8 mouse cellular contexts compared by ENCODE assay signal in the genomic region with DNA sequence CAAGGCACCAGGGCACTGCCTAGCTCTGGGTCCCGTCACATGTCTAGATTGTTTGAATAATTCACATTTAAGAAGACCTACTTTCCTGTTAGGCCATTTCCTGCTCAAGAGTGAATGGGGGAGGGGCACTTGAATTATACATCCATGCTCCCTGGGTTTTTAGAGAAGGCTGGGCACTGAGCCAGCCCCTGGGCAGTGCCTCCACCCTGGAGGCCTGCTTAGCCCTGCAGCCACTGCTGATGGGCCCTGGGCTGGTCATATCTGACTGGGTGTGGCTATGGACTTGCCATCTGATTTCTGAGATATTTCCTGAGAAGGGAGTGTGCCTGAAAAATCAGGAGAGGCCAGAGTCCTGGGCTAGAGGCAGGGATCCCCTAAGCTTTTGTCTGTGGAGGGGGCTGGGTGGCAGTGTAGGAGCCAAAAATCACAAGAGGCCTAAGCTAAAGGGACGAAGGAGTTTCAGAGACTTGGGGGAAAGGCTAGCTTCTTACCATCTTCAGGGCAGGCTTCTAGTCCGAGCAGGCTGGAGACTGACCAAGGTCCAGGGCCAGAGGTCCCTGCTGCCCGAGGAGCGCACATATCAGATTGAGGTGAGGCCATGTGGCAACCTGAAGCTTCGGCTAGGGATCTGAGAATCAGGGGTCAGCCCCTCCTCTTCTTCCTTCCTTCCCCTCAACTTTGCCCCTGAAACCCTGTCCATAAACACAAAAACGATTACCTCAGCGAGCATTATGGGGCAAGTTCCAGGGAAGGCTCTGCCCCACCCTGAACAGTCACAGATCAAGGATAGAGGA. TPM values are rescaled to one million over a fixed set of nuclear protein-coding genes. Genes with fewer than 3 reads are reported as not detected.
DNase-seq lines count a peak whose midpoint lies in the region; ATAC-seq and TF ChIP-seq lines count a peak whose summit lies in the region.

No protein-coding gene starts in this region.

- peak; percentile 64 for DNase-seq in gastrocnemius, adult 2 months
- no peak for DNase-seq in gastrocnemius, postnatal 14 days
- DNase-seq in adrenal gland, adult 8-10 months: peak; percentile 74
- peak; percentile 74 for DNase-seq in hindbrain, postnatal 0 days (ENCODE audit: low spot score)
- peak; percentile 37 to 58 (median 50) for DNase-seq in liver, embryonic 14.5 days (ENCODE audit: low read depth in 3 of 3, low spot score in 3 of 3)
- no peak for DNase-seq in B cell, adult 2 months

- intact Hi-C loops in gastrocnemius, adult 2 months (cut with DNase I): no loop called here
- intact Hi-C loops in gastrocnemius, postnatal 14 days (cut with DNase I; ENCODE audit: low total_unique reads): no loop called here

- H3K27ac ChIP-seq in gastrocnemius, adult 2 months: peak overlapping the region; percentile 95
- 0 out of 2 replicates have a peak overlapping the region, but pooled peaks have one; percentile 13 for H3K27ac ChIP-seq in forebrain, embryonic 16.5 days (ENCODE audit: low read length)
- peak overlapping the region; percentile 62; the same call in 1 of the 2 replicates for H3K27ac ChIP-seq in hindbrain, postnatal 0 days
- peak overlapping the region; percentile 17 for H3K27ac ChIP-seq in liver, embryonic 14.5 days
- H3K27ac ChIP-seq in neural tube, embryonic 14.5 days (ENCODE audit: low read depth, low read length): 0 out of 2 replicates have a peak overlapping the region, but pooled peaks have one; percentile 35

- peaks cover 11% of the 10 kb centered on the region for H3K4me1 ChIP-seq in forebrain, embryonic 16.5 days (replicated peaks; ENCODE audit: control insufficient read depth, insufficient read depth, low read length)
- peaks cover 12% of the 10 kb centered on the region for H3K4me1 ChIP-seq in hindbrain, postnatal 0 days (ENCODE audit: insufficient read depth, low read length)
- H3K4me1 ChIP-seq in liver, embryonic 14.5 days (replicated peaks; ENCODE audit: control insufficient read depth in 2 of 2, insufficient read depth in 2 of 2, low read length in 1 of 2): peaks cover 36 to 45% of the 10 kb centered on the region in 2 experiments
- peaks cover 21% of the 10 kb centered on the region for H3K4me1 ChIP-seq in neural tube, embryonic 14.5 days (ENCODE audit: control insufficient read depth, insufficient read depth, low read length)

- WGBS in forebrain, embryonic 16.5 days: 74% methylated on average over 8 of the region's 8 CpGs
- WGBS in hindbrain, postnatal 0 days: 78% methylated on average over 8 of the region's 8 CpGs
- 35% methylated on average over 8 of the region's 8 CpGs for WGBS in liver, embryonic 14.5 days (ENCODE audit: insufficient replicate concordance)
- WGBS in neural tube, embryonic 14.5 days: 77% methylated on average over 8 of the region's 8 CpGs

- TF ChIP-seq CTCF in gastrocnemius, adult 2 months (IDR thresholded peaks at IDR 0.05): no peak
- no peak for TF ChIP-seq CTCF in hindbrain, postnatal 0 days (IDR thresholded peaks at IDR 0.05; ENCODE audit: low read depth)
- TF ChIP-seq CTCF in liver, embryonic 14.5 days (IDR thresholded peaks at IDR 0.05; ENCODE audit: low read depth): no peak

- ATAC-seq in forebrain, embryonic 16.5 days: peak; percentile 16; the same call in 1 of the 2 replicates
- peak; percentile 4; the same call in 1 of the 2 replicates for ATAC-seq in hindbrain, postnatal 0 days
- peak; percentile 66 for ATAC-seq in liver, embryonic 14.5 days (ENCODE audit: insufficient read depth)
- 0 out of 2 replicates have a peak, but pooled peaks have one; percentile 8 for ATAC-seq in neural tube, embryonic 14.5 days (ENCODE audit: low read depth)

- peak overlapping the region; percentile 2; the same call in 1 of the 2 replicates for H3K4me3 ChIP-seq in gastrocnemius, adult 2 months
- H3K4me3 ChIP-seq in forebrain, embryonic 16.5 days (replicated peaks; ENCODE audit: low read length): no peak overlapping the region
- no peak overlapping the region for H3K4me3 ChIP-seq in hindbrain, postnatal 0 days (ENCODE audit: low read length)
- H3K4me3 ChIP-seq in liver, embryonic 14.5 days (ENCODE audit: insufficient read depth in 1 of 2, low read depth in 2 of 2, low read length in 2 of 2): peak overlapping the region in 1 of 2 experiments; percentile 8; a peak in 1 of 4 replicates
- no peak overlapping the region for H3K4me3 ChIP-seq in neural tube, embryonic 14.5 days (ENCODE audit: low read depth, low read length)

- no peaks in the 10 kb centered on the region for H3K36me3 ChIP-seq in forebrain, embryonic 16.5 days (ENCODE audit: control insufficient read depth, insufficient read depth)
- H3K36me3 ChIP-seq in hindbrain, postnatal 0 days (ENCODE audit: insufficient read depth, low read length): no peaks in the 10 kb centered on the region
- H3K36me3 ChIP-seq in liver, embryonic 14.5 days (replicated peaks; ENCODE audit: control insufficient read depth, insufficient read depth, low read depth): no peaks in the 10 kb centered on the region
- no peaks in the 10 kb centered on the region for H3K36me3 ChIP-seq in neural tube, embryonic 14.5 days (ENCODE audit: control insufficient read depth, insufficient read depth, low read length)

- H3K27me3 ChIP-seq in forebrain, embryonic 16.5 days (replicated peaks; ENCODE audit: control insufficient read depth, insufficient read depth, low read length): no peaks in the 10 kb centered on the region
- H3K27me3 ChIP-seq in hindbrain, postnatal 0 days (ENCODE audit: insufficient read depth, low read length): no peaks in the 10 kb centered on the region
- H3K27me3 ChIP-seq in liver, embryonic 14.5 days (ENCODE audit: control insufficient read depth, insufficient read depth, low read length): no peaks in the 10 kb centered on the region
- no peaks in the 10 kb centered on the region for H3K27me3 ChIP-seq in neural tube, embryonic 14.5 days (ENCODE audit: control insufficient read depth, insufficient read depth, low read length)

- TF ChIP-seq EP300 in liver, embryonic 14.5 days (IDR thresholded peaks at IDR 0.05; ENCODE audit: low read depth): no peak; the same call in 1 of the 2 replicates

- no peak overlapping the region for H3K4me2 ChIP-seq in forebrain, embryonic 16.5 days (ENCODE audit: low read length)
- H3K4me2 ChIP-seq in hindbrain, postnatal 0 days (ENCODE audit: low read depth, low read length): no peak overlapping the region
- peak overlapping the region; percentile 54 for H3K4me2 ChIP-seq in liver, embryonic 14.5 days (ENCODE audit: low read depth)
- H3K4me2 ChIP-seq in neural tube, embryonic 14.5 days (ENCODE audit: low read depth, low read length): no peak overlapping the region

- no peaks in the 10 kb centered on the region for H3K9me3 ChIP-seq in forebrain, embryonic 16.5 days (ENCODE audit: control insufficient read depth, low read length)
- no peaks in the 10 kb centered on the region for H3K9me3 ChIP-seq in hindbrain, postnatal 0 days (ENCODE audit: low read length)
- H3K9me3 ChIP-seq in liver, embryonic 14.5 days (ENCODE audit: control insufficient read depth, low read length): no peaks in the 10 kb centered on the region
- no peaks in the 10 kb centered on the region for H3K9me3 ChIP-seq in neural tube, embryonic 14.5 days (ENCODE audit: control insufficient read depth, low read length)

- no peak overlapping the region for H3K9ac ChIP-seq in forebrain, embryonic 16.5 days (replicated peaks; ENCODE audit: low read depth, low read length)
- H3K9ac ChIP-seq in hindbrain, postnatal 0 days (replicated peaks; ENCODE audit: low read length): no peak overlapping the region
- H3K9ac ChIP-seq in liver, embryonic 14.5 days (replicated peaks): 0 out of 2 replicates have a peak overlapping the region, but pooled peaks have one; percentile 18
- no peak overlapping the region for H3K9ac ChIP-seq in neural tube, embryonic 14.5 days (replicated peaks; ENCODE audit: low read depth, low read length)

RNA-seq across cellular contexts. Expression of a gene that starts 2.7 kb away (rescaled TPM):
- total RNA-seq in gastrocnemius, adult 2 months (2021): 10 to 100 TPM; 48.8 to 75.8 TPM
- total RNA-seq in gastrocnemius, postnatal 14 days (2021): 100 to 1,000 TPM; 104 to 119 TPM
- total RNA-seq in adrenal gland, adult 8-10 months (2022): 100 to 1,000 TPM; 344 to 487 (median 448) TPM
- polyA plus RNA-seq in forebrain, embryonic 16.5 days (2015; fragmentation: Nextera tagmentation; extraction: Ambion mirVana): 1,158 and 1,178 TPM in 2 replicates
- total RNA-seq in hindbrain, postnatal 0 days (2014; rRNA removed): 363 and 456 TPM in 2 replicates
- 1,192 and 1,230 TPM in 2 replicates for polyA plus RNA-seq in hindbrain, postnatal 0 days (2015; fragmentation: Nextera tagmentation; extraction: Ambion mirVana)
- polyA plus RNA-seq in liver, embryonic 14.5 days (2012; rRNA removed): 92.8 and 127 TPM in 2 replicates
- 98.7 and 108 TPM in 2 replicates for polyA plus RNA-seq in liver, embryonic 14.5 days (2014; fragmentation: Nextera tagmentation; extraction: Ambion mirVana)
- 1,136 and 1,158 TPM in 2 replicates for polyA plus RNA-seq in neural tube, embryonic 14.5 days (2014; fragmentation: Nextera tagmentation; extraction: Ambion mirVana)

RNA-seq across cellular contexts. Expression of a gene that starts 19.5 kb away (rescaled TPM):
- total RNA-seq in gastrocnemius, adult 2 months (2021): 100 to 1,000 TPM; 215 to 248 TPM
- 100 to 1,000 TPM; 254 to 329 TPM for total RNA-seq in gastrocnemius, postnatal 14 days (2021)
- total RNA-seq in adrenal gland, adult 8-10 months (2022): 10 to 100 TPM in 3 of 4 experiments, 1 to 10 TPM in 1; 5.8 to 48.6 (median 27.3) TPM
- not detected in 2 replicates for polyA plus RNA-seq in forebrain, embryonic 16.5 days (2015; fragmentation: Nextera tagmentation; extraction: Ambion mirVana)
- total RNA-seq in hindbrain, postnatal 0 days (2014; rRNA removed): 0.61 and 3.7 TPM in 2 replicates
- polyA plus RNA-seq in hindbrain, postnatal 0 days (2015; fragmentation: Nextera tagmentation; extraction: Ambion mirVana): 0.46 and 0.74 TPM in 2 replicates
- polyA plus RNA-seq in liver, embryonic 14.5 days (2012; rRNA removed): not detected in 2 replicates
- not detected in 2 replicates for polyA plus RNA-seq in liver, embryonic 14.5 days (2014; fragmentation: Nextera tagmentation; extraction: Ambion mirVana)
- polyA plus RNA-seq in neural tube, embryonic 14.5 days (2014; fragmentation: Nextera tagmentation; extraction: Ambion mirVana): not detected in 2 replicates

Comparison
In these comparisons a context has a peak if more than half of its experiments do, and no peak if none do; other contexts are left out.
1. DNase-seq: peak in gastrocnemius, adult 2 months (single experiment), adrenal gland, adult 8-10 months (single experiment), hindbrain, postnatal 0 days (single experiment) and liver, embryonic 14.5 days (3 of 3); none in gastrocnemius, postnatal 14 days (single experiment) and B cell, adult 2 months (0 of 2).
2. H3K27ac ChIP-seq: peak in every context shown above with its lines; median percentile 95 in gastrocnemius, adult 2 months; 62 in hindbrain, postnatal 0 days; 35 in neural tube, embryonic 14.5 days; 17 in liver, embryonic 14.5 days; 13 in forebrain, embryonic 16.5 days.
3. ATAC-seq: peak in every context shown above with its lines; median percentile 66 in liver, embryonic 14.5 days; 16 in forebrain, embryonic 16.5 days; 8 in neural tube, embryonic 14.5 days; 4 in hindbrain, postnatal 0 days.
4. RNA of a gene that starts 19.5 kb away (total RNA-seq): 254 to 329 TPM in gastrocnemius, postnatal 14 days and 215 to 248 TPM in gastrocnemius, adult 2 months; 5.8 to 48.6 TPM in adrenal gland, adult 8-10 months and 0.61 to 3.7 TPM in hindbrain, postnatal 0 days; every median in the first group is over 4 times any median in the second.